Mouse (Mus musculus): ENCODE results near the gene Ube2d3.

DNA sequence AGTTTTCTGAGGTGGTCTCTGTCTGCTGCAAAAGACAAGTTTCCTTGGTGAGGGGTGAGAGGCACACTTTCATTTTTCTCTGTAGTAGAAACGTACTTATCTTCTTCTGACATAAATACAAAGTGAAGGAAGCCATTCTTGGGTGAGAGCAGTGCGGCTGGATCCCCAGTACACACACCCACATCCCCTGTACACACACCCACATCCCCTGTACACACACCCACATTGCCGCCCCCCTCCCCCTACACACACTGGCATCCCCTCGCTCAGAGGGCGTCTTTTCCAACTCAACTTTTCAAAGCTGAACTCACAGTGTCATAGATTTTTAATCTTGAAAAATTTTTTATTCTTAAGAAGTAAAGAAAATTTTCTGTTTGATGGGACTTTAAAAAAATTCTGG lies 77.3 kb downstream of the Ube2d3 start:
- TF ChIP-seq CTCF (IDR thresholded peaks at IDR 0.05; ENCODE audit: extremely low read depth, insufficient read depth, low read length) (no peak), POLR2A (IDR thresholded peaks at IDR 0.05; ENCODE audit: extremely low read depth, insufficient read depth, low read length) (no peak)
